Mouse (Mus musculus) bone marrow, adult 2 months (tissue): ENCODE data around the gene Gm43302. TPM values are rescaled to one million over a fixed set of nuclear protein-coding genes. Genes with fewer than 3 reads are reported as not detected.
"Not testable (repeated sequence)": the region's sequence is repeated elsewhere in the genome, so short reads cannot be mapped to it uniquely, and the experiment has no call there.

ENCODE experiments used
- H3K27ac ChIP-seq: fragments of 200-500 bp; 2 replicates; pipeline ENCODE4 v1.5.1; 2012; ENCODE audit warnings: low read depth, mild to moderate bottlenecking, control low read depth, inconsistent platforms, low read length; ENCODE audit not compliant: control insufficient read depth, poor library complexity, insufficient read depth
- H3K4me1 ChIP-seq: fragments of 200-500 bp; 2 replicates; pipeline ENCODE4 v1.6.1; 2011; ENCODE audit warnings: low read length; ENCODE audit not compliant: control insufficient read depth, insufficient read depth
- H3K4me3 ChIP-seq: fragments of 200-500 bp; replicated peaks from 2 replicates; pipeline ENCODE3; 2011; ENCODE audit warnings: mild to moderate bottlenecking, low read depth, low read length, control low read depth; ENCODE audit not compliant: control insufficient read depth
- CTCF ChIP-seq: fragments of 200-500 bp; IDR thresholded peaks from 2 replicates; pipeline ENCODE4 v1.5.1; 2011; ENCODE audit warnings: low read length, control low read depth; ENCODE audit not compliant: control insufficient read depth, insufficient read depth
- POLR2A ChIP-seq: fragments of 200-500 bp; IDR thresholded peaks from 2 replicates; pipeline ENCODE4 v1.6.1; 2011; ENCODE audit warnings: low read depth, mild to moderate bottlenecking, control low read depth, low read length, borderline replicate concordance; ENCODE audit not compliant: control insufficient read depth
- WGBS: fragments of 180-500 bp; shearing (Covaris S2); methylation state at CpG from one replicate; pipeline ENCODE4 v1.1.7; 2018; 5-methylcytosine and 5-hydroxymethylcytosine counted together
- polyA plus RNA-seq: library from polyadenylated mRNA; stranded (reverse); fragments of >200 nt; gene quantifications from 2 replicates; pipeline ENCODE4 v1.2.4, GENCODE M21; 2011; ENCODE audit warnings: low replicate concordance; ENCODE audit not compliant: missing spikeins, insufficient read depth, insufficient read length

The Gm43302 gene
- polyA plus RNA-seq: 0.81 TPM in 1 of 2 replicates, not detected in the other

- H3K4me3 ChIP-seq, H3K4me1 ChIP-seq, H3K27ac ChIP-seq: not testable (repeated sequence)
- WGBS: 28% methylated on average over 3 of the region's 3 CpGs
Observed at GRCm38 (mm10) chr5:105293226-105294165, at the start of gene Gm43302, which contains the start of gene Gbp6. TSS of gene Gm43302 (minus strand) at chr5:105293695. TSS of gene Gbp6 (minus strand) at chr5:105293698.

GRCm38 (mm10) chr5:105341281-105341680 lies 47.8 kb upstream of the Gm43302 start:
- H3K27ac ChIP-seq: no peak overlapping the region
- no peak overlapping the region for H3K4me3 ChIP-seq
- no peaks in the 10 kb centered on the region for H3K4me1 ChIP-seq
- TF ChIP-seq POLR2A (no peak), CTCF (no peak)
- 72% methylated on average over 2 of the region's 2 CpGs for WGBS

- Histone ChIP-seq H3K4me3 (no peak overlapping the region), H3K27ac (no peak overlapping the region), H3K4me1 (no peaks in the 10 kb centered on the region)
- TF ChIP-seq CTCF: no peak
- TF ChIP-seq POLR2A: no peak
- WGBS: 65% methylated on average over 2 of the region's 2 CpGs
Observed at GRCm38 (mm10) chr5:105322543-105322942, 29.0 kb upstream of the Gm43302 start.

GRCm38 (mm10) chr5:105310941-105311340 lies 17.4 kb upstream of the Gm43302 start:
- TF ChIP-seq CTCF (no peak), POLR2A (no peak)
- WGBS: 74% methylated on average over 2 of the region's 2 CpGs

GRCm38 (mm10) chr5:105309148-105309547 lies 15.7 kb upstream of the Gm43302 start:
- WGBS: 16% methylated on average over 1 of the region's 1 CpGs
- H3K27ac ChIP-seq, H3K4me3 ChIP-seq, H3K4me1 ChIP-seq: not testable (repeated sequence)

More at GRCm38 (mm10) chr5:105310941-105311340, 17.4 kb upstream of the Gm43302 start:
- Histone ChIP-seq H3K27ac (no peak overlapping the region), H3K4me3 (no peak overlapping the region), H3K4me1 (no peaks in the 10 kb centered on the region)

- not testable (repeated sequence) for H3K4me3 ChIP-seq, H3K4me1 ChIP-seq, H3K27ac ChIP-seq
Observed at GRCm38 (mm10) chr5:105306946-105307345, 13.5 kb upstream of the Gm43302 start.

GRCm38 (mm10) chr5:105306159-105306581 lies 12.7 kb upstream of the Gm43302 start:
- no peak overlapping the region for H3K27ac ChIP-seq
- WGBS: 58% methylated on average over 1 of the region's 1 CpGs
- H3K4me3 ChIP-seq: no peak overlapping the region
- TF ChIP-seq POLR2A (no peak), CTCF (no peak)
- no peaks in the 10 kb centered on the region for H3K4me1 ChIP-seq

- not testable (repeated sequence) for H3K4me3 ChIP-seq, H3K4me1 ChIP-seq, H3K27ac ChIP-seq
- 79% methylated on average over 4 of the region's 4 CpGs for WGBS
Observed at GRCm38 (mm10) chr5:105305671-105306070, 12.2 kb upstream of the Gm43302 start.

- no peak overlapping the region for H3K27ac ChIP-seq
- no peaks in the 10 kb centered on the region for H3K4me1 ChIP-seq
- TF ChIP-seq POLR2A: no peak
- no peak overlapping the region for H3K4me3 ChIP-seq
- WGBS: 76% methylated on average over 4 of the region's 4 CpGs
Observed at GRCm38 (mm10) chr5:105301963-105302362, 8.5 kb upstream of the Gm43302 start.
